Mouse (Mus musculus): Measurements from ENCODE around the gene Cln5.

Cln5 gene

GRCm38 (mm10) chr14:103079209-103079977 lies 9.4 kb downstream of the Cln5 start:
- peak; percentile 91 for DNase-seq

GRCm38 (mm10) chr14:103085840-103086533 lies 16.0 kb downstream of the Cln5 start:
- no peak for DNase-seq

- DNase-seq: no peak
Measured at GRCm38 (mm10) chr14:103086671-103087324, 16.8 kb downstream of the Cln5 start.

GRCm38 (mm10) chr14:103087846-103088245 lies 17.8 kb downstream of the Cln5 start:
- no peak for DNase-seq

- peak; percentile 55 for DNase-seq
Measured at GRCm38 (mm10) chr14:103088624-103089023, 18.6 kb downstream of the Cln5 start.

- DNase-seq: no peak
Measured at GRCm38 (mm10) chr14:103093236-103093635, 23.2 kb downstream of the Cln5 start.

GRCm38 (mm10) chr14:103093670-103094069 lies 23.7 kb downstream of the Cln5 start:
- no peak for DNase-seq

- no peak for DNase-seq
Measured at GRCm38 (mm10) chr14:103095036-103095435, 25.0 kb downstream of the Cln5 start.

GRCm38 (mm10) chr14:103095826-103096225 lies 25.8 kb downstream of the Cln5 start:
- no peak for DNase-seq

GRCm38 (mm10) chr14:103096621-103097020 lies 26.6 kb downstream of the Cln5 start:
- no peak for DNase-seq

- no peak for DNase-seq
Measured at GRCm38 (mm10) chr14:103098213-103098586, 28.2 kb downstream of the Cln5 start.

GRCm38 (mm10) chr14:103098587-103099235 lies 28.7 kb downstream of the Cln5 start:
- DNase-seq: peak; percentile 90

- peak; percentile 94 for DNase-seq
Measured at GRCm38 (mm10) chr14:103099238-103099933, 29.4 kb downstream of the Cln5 start, which contains the start of gene Fbxl3. TSS of gene Fbxl3 (minus strand) at chr14:103099566.

GRCm38 (mm10) chr14:103100296-103100695 lies 30.3 kb downstream of the Cln5 start:
- no peak for DNase-seq

- no peak for DNase-seq
Measured at GRCm38 (mm10) chr14:103101171-103101570, 31.2 kb downstream of the Cln5 start.

- DNase-seq: no peak
Measured at GRCm38 (mm10) chr14:103102246-103102645, 32.2 kb downstream of the Cln5 start.

GRCm38 (mm10) chr14:103102731-103103335 lies 32.8 kb downstream of the Cln5 start:
- no peak for DNase-seq

GRCm38 (mm10) chr14:103106301-103106700 lies 36.3 kb downstream of the Cln5 start:
- DNase-seq: no peak

GRCm38 (mm10) chr14:103109971-103110370 lies 40.0 kb downstream of the Cln5 start:
- DNase-seq: no peak

- DNase-seq: no peak
Measured at GRCm38 (mm10) chr14:103112606-103113363, 42.8 kb downstream of the Cln5 start.

- DNase-seq: no peak
Measured at GRCm38 (mm10) chr14:103114994-103115670, 45.1 kb downstream of the Cln5 start.

Data from cerebellum, adult 9-11 months (tissue).